In genomic region chr11:61579878-61580381, GRCm38 (mm10) we compare ENCODE assay signal across 8 mouse cellular contexts. TPM values are rescaled to one million over a fixed set of nuclear protein-coding genes. Genes with fewer than 3 reads are reported as not detected.
DNase-seq lines count a peak whose midpoint lies in the region; ATAC-seq lines count a peak whose summit lies in the region.

No protein-coding gene starts in this region.

- H3K9ac ChIP-seq in hindbrain, embryonic 15.5 days = no peak overlapping the region
- no peak overlapping the region for H3K9ac ChIP-seq in liver, embryonic 16.5 days (ENCODE audit: low read depth, low read length)

- peaks cover 24% of the 10 kb centered on the region for H3K4me1 ChIP-seq in hindbrain, embryonic 15.5 days (replicated peaks)
- H3K4me1 ChIP-seq in liver, embryonic 16.5 days (ENCODE audit: control insufficient read depth, low read depth, low read length) = peaks cover 4% of the 10 kb centered on the region; the same call in 1 of the 2 replicates

- H3K27ac ChIP-seq in hindbrain, embryonic 15.5 days (replicated peaks) = peak overlapping the region; percentile 87
- no peak overlapping the region for H3K27ac ChIP-seq in liver, embryonic 16.5 days (ENCODE audit: low read length)

- ATAC-seq in hindbrain, embryonic 15.5 days (ENCODE audit: low FRiP score, low read depth) = no peak
- ATAC-seq in liver, embryonic 16.5 days (ENCODE audit: low read depth) = no peak

- H3K4me3 ChIP-seq in hindbrain, embryonic 15.5 days = peak overlapping the region; percentile 83
- peak overlapping the region; percentile 61; the same call in 1 of the 2 replicates for H3K4me3 ChIP-seq in liver, embryonic 16.5 days (ENCODE audit: low read depth, low read length)

- H3K27me3 ChIP-seq in hindbrain, embryonic 15.5 days = no peaks in the 10 kb centered on the region
- peaks cover 29% of the 10 kb centered on the region for H3K27me3 ChIP-seq in liver, embryonic 16.5 days (ENCODE audit: control insufficient read depth, insufficient read depth, low read depth, low read length)

- DNase-seq in heart, adult 11 months = peak; percentile 90
- no peak for DNase-seq in heart, postnatal 4 days
- DNase-seq in NIH3T3 (ENCODE audit: low read depth) = peak; percentile 76
- DNase-seq in urinary bladder, postnatal 4 days (ENCODE audit: low spot score in 2 of 2) = no peak
- no peak for DNase-seq in thymus, postnatal 25 days
- no peak for DNase-seq in layer of hippocampus, postnatal 25 days (ENCODE audit: extremely low spot score in 1 of 2, low spot score in 1 of 2)

- H3K4me2 ChIP-seq in hindbrain, embryonic 15.5 days = peak overlapping the region; percentile 75
- H3K4me2 ChIP-seq in liver, embryonic 16.5 days (ENCODE audit: low read depth, low read length) = no peak overlapping the region

- H3K36me3 ChIP-seq in hindbrain, embryonic 15.5 days = no peaks in the 10 kb centered on the region
- H3K36me3 ChIP-seq in liver, embryonic 16.5 days (ENCODE audit: control insufficient read depth, insufficient read depth) = no peaks in the 10 kb centered on the region

- H3K9me3 ChIP-seq in hindbrain, embryonic 15.5 days = no peaks in the 10 kb centered on the region
- H3K9me3 ChIP-seq in liver, embryonic 16.5 days (replicated peaks; ENCODE audit: control insufficient read depth, low read length) = no peaks in the 10 kb centered on the region

- 88% methylated on average over 7 of the region's 7 CpGs for WGBS in hindbrain, embryonic 15.5 days
- WGBS in liver, embryonic 16.5 days (ENCODE audit: insufficient replicate concordance) = 59% methylated on average over 7 of the region's 7 CpGs

RNA-seq across cellular contexts. Expression of gene Epn2, which starts 0.4 kb away (rescaled TPM):
- 10 to 100 TPM; 33.6 to 34.7 TPM for total RNA-seq in heart, postnatal 4 days (2021)
- polyA plus RNA-seq in hindbrain, embryonic 15.5 days (2015; fragmentation: Nextera tagmentation; extraction: Ambion mirVana) = 69.9 and 79.6 TPM in 2 replicates
- polyA plus RNA-seq in liver, embryonic 16.5 days (2015; fragmentation: Nextera tagmentation; extraction: Ambion mirVana) = 2.0 and 2.8 TPM in 2 replicates
- 100 to 1,000 TPM; 173 to 185 TPM for total RNA-seq in layer of hippocampus, postnatal 25 days (2021)

Comparison
In these comparisons a context has a peak if more than half of its experiments do, and no peak if none do; other contexts are left out.
1. DNase-seq: peak in heart, adult 11 months (single experiment) and NIH3T3 (single experiment); none in heart, postnatal 4 days (single experiment), urinary bladder, postnatal 4 days (0 of 2), thymus, postnatal 25 days (single experiment) and layer of hippocampus, postnatal 25 days (0 of 2).
2. RNA of gene Epn2, which starts 0.4 kb away (total RNA-seq): 173 to 185 TPM in layer of hippocampus, postnatal 25 days; 33.6 to 34.7 TPM in heart, postnatal 4 days; every median in the first group is over 4 times any median in the second.